Mouse (Mus musculus) frontal cortex, postnatal 14 days (tissue): ENCODE data around the gene Crhr1.

Experiments
- DNase-seq, 2 experiments: peaks; one replicate each; pipeline ENCODE4 v3.0.0; 2022; ENCODE audit warnings: low spot score in 2 of 2

The Crhr1 gene

GRCm38 (mm10) chr11:104132580-104133441, at the start of gene Crhr1:
Gene Crhr1, plus strand, starts transcription at chr11:104132855.
- peak in 1 of 2 experiments; percentile 29 for DNase-seq

DNA sequence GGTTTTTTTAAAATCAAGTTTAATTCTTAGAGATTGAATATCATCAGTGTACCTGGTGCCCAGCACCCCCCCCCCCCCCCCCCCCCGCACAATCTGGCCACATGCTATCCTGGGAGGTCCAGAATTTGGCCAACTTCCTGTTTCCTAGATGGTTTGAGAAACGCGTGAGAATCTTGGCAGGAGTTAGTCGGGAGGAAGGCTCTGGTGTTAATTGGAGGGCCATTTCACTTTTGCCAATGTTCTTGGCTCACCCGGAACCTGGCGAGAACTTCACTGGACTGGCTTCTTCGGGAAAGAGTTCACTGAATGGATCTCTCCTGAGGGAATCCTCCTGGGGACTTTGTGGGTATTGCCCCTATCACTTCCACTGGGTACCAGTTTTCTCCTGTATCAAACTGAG, 49.4 kb upstream of the Crhr1 start:
- no peak for DNase-seq

GRCm38 (mm10) chr11:104083716-104084115, 48.9 kb upstream of the Crhr1 start:
- no peak for DNase-seq

DNA sequence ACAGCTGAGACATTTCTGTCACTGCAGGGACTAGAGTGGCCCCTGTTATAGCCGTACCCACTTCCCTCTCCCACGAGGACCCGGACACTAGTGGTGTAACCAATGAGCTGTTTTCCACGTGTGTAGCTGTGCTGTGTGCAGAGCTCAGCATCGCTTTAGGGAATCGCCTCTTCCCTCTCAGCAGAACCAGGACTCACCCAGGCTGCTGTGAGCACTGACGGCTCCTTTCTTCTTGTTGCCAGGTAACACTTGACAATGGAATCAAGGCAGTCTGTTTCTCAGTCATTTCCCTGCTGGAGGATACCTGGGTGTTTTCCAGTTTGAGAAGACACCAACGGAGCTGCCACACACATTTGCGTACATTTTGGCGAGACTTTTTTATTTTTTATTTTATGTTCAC, 44.1 kb upstream of the Crhr1 start:
- DNase-seq = no peak

DNA sequence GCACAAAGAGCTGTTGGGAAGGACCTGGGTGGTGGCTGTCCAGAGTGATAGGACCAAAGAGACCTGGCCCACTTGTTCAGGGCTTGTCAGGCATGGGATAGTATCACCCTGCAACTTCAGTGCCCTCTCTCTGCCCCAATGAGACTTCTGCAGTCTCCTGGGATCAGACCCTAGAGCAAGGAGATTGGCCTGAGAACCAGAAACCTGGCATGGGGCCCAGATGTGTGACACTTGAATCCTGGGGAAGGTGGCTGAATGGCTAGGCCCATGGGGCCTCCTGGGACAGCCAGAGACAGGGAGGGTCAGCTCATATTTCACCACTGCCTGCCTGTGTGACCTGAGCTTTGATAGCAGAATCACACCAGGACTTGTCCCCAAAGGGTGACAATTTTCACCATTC, 41.9 kb upstream of the Crhr1 start:
- DNase-seq = no peak

GRCm38 (mm10) chr11:104095151-104095550, 37.5 kb upstream of the Crhr1 start:
- no peak for DNase-seq

GRCm38 (mm10) chr11:104096536-104096935, 36.1 kb upstream of the Crhr1 start:
- no peak for DNase-seq

DNA sequence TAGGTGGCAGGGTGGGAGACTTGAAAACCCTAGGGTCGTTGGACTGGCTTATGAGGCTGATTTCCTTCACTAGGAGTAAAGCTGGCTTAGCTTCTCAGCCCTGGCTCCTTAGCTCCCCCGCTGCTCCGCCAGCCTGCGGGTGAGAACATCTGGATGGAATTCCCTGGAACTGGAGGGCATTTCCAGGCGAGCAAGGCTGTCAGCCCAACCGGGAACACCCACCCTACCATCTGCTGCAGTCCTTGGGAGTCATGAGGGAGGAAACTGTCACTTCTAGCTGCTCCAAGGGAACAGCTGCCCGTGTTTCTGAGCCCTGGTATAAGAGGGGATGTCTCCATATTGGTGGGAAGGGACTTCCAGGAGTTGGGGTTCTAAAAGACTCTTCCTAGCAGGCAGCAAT, 33.1 kb upstream of the Crhr1 start:
- DNase-seq = peak; percentile 44 to 53

GRCm38 (mm10) chr11:104102641-104103040, 30.0 kb upstream of the Crhr1 start:
- DNase-seq = no peak

GRCm38 (mm10) chr11:104106329-104106728, 26.3 kb upstream of the Crhr1 start:
- peak; percentile 63 to 67 for DNase-seq

GRCm38 (mm10) chr11:104106969-104107368, 25.7 kb upstream of the Crhr1 start:
- no peak for DNase-seq

DNA sequence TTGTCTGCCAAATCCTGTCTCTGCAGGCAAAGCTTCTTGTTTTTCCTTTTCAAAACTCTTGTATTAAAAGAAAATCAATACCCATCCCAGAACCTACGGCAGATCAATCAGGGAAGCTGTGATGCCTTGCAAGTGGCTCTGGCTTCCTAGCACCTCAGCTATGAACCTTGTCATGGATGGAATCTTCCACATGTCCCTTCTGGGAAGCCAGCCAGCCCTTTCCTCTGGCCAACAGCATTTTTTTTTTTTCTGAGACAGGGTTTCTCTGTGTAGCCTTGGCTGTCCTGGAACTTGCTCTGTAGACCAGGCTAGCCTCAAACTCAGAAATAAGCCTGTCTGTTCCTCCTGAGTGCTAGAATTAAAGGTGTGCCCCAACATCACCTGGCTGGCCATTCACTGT, 22.3 kb upstream of the Crhr1 start:
- no peak for DNase-seq

DNA sequence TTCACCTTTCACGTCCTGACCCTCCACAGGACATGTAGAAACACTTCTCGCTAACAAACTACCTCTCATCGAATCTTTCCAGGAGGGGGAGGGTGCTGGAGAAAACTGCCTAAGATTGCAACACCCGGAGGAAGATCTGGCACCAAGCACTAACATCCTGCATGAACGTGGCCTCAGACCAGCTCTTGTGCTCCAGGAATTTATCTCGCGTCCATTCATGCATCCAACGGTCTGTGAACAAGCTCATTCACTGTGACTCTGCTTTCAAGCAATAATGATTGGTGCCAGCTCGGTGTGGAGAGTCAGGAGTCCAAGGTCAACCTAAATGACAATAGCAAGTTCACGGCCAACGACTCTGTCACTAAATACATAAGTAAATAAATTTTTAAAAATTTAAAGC, 20.8 kb upstream of the Crhr1 start:
- DNase-seq = no peak

- no peak for DNase-seq
Observed at GRCm38 (mm10) chr11:104113699-104114098, 19.0 kb upstream of the Crhr1 start.

DNA sequence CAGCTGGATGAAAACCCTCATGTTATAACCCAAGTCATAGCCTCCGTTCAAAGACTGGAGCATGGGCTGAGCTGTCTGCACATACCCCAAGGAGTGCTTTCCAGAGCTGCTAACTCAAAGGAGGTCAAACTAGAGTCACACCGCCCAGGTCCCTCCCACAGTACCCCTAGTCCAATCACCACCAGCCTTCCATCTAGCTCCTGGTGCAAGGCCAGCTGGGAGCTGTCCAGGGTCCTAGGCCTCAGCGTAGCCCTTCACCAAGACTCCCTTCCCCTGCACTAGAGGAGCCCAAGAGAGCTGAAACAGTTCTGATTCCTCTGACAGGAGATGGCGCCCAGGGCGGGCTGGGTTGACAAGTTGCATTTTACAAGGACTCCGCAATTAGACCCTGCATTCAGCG, 18.0 kb upstream of the Crhr1 start:
- DNase-seq = peak; percentile 19 to 50

DNA sequence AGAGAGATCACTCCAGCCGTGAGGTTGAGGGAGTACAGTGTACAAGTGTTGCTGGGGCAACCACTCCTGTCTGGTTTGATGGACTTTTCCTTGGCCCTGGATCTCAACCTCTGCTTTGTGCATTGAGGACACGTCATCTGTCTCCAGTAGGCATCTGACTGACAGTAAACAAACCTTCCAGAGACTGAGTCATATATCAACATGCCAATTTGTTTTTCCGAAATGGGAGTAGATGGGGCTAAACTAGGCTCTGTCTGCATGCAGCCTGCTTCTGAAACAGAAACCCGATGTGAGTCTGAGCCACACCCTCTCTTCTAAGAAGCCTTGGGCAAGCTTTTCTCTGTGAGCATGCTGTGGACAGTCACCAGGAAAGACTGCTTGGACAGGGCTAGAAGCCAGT, 14.3 kb upstream of the Crhr1 start:
- no peak for DNase-seq

- no peak for DNase-seq
Observed at GRCm38 (mm10) chr11:104122966-104123365, 9.7 kb upstream of the Crhr1 start.

DNA sequence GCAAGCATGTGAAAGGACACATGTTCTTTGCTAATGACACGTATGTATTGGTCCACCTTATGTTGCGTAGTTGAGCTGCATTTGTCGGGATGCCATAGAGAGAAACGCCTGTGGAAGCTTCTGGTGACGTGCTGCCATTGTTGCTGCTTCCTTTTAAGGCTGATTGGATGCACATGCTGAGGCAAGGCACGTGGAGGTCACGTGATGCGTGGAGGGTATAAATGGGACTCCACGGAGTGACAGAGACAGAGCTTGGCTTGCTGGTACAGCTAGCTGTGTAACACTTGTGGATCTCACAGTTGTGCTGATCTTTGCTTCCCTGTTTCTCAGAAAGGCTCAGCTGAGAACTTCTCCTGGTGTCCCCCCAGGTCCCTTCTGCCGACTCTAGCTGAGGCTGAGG, 9.2 kb upstream of the Crhr1 start:
- no peak for DNase-seq

- no peak for DNase-seq
Observed at GRCm38 (mm10) chr11:104124582-104124981, 8.1 kb upstream of the Crhr1 start.

GRCm38 (mm10) chr11:104129466-104129865, 3.2 kb upstream of the Crhr1 start:
- DNase-seq = no peak

- no peak for DNase-seq
Observed at GRCm38 (mm10) chr11:104130721-104131647, 1.7 kb upstream of the Crhr1 start.

DNA sequence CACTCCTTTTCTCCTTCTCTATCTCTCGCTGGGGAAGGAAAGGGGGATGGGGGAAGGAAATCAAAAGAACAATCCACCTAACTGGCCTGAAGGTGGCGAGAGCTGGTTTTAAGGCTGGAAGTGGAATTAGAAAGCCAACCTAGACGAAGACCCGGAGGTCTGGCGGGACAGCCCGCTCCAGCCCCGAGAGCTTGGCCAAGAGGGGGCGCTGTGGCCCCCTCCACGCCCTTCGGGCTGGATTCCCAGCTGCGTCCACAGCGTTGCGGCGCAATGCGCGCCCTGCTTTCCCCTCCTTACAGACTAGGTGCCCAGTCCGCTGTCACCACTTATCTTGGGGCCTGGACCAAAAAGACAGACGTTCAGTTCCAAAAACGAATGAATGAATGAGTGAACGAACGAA, 899 bp upstream of the Crhr1 start:
- no peak for DNase-seq
